Mouse (Mus musculus) hindbrain, postnatal 0 days (tissue): ENCODE data around the gene Gm9958. TPM values are rescaled to one million over a fixed set of nuclear protein-coding genes. Genes with fewer than 3 reads are reported as not detected.

Experiments used
- ATAC-seq: fragments of 200-750 bp; cut with Nextera tagmentation; 2 replicates; pipeline ENCODE4 v1.8.0; 2017; ENCODE audit warnings: mild to moderate bottlenecking, moderate TSS enrichment, moderate library complexity
- DNase-seq: peaks from one replicate; pipeline ENCODE4 v3.0.0-alpha.2; 2015; ENCODE audit warnings: low spot score
- H3K27ac ChIP-seq: fragments of 300-500 bp; sonication (generic); 2 replicates; pipeline ENCODE4 v1.5.1; 2014; ENCODE audit warnings: mild to moderate bottlenecking
- H3K27me3 ChIP-seq: fragments of 300-500 bp; sonication (generic); 2 replicates; pipeline ENCODE4 v1.6.1; 2014; ENCODE audit warnings: low read length, mixed read lengths; ENCODE audit not compliant: insufficient read depth
- H3K36me3 ChIP-seq: fragments of 300-500 bp; sonication (generic); 2 replicates; pipeline ENCODE4 v1.6.1; 2014; ENCODE audit warnings: low read length, mixed read lengths; ENCODE audit not compliant: insufficient read depth
- H3K4me1 ChIP-seq: fragments of 300-500 bp; sonication (generic); 2 replicates; pipeline ENCODE4 v1.6.1; 2014; ENCODE audit warnings: antibody characterized with exemption, low read length, mixed read lengths; ENCODE audit not compliant: insufficient read depth
- H3K4me2 ChIP-seq: fragments of 300-500 bp; sonication (generic); 2 replicates; pipeline ENCODE4 v1.6.1; 2014; ENCODE audit warnings: low read depth, mild to moderate bottlenecking, low read length, moderate library complexity, mixed read lengths
- H3K4me3 ChIP-seq: fragments of 300-500 bp; sonication (generic); 2 replicates; pipeline ENCODE4 v1.5.1; 2014; ENCODE audit warnings: low read length
- H3K9ac ChIP-seq: fragments of 300-500 bp; sonication (generic); replicated peaks from 2 replicates; pipeline ENCODE4 v1.6.1; 2014; ENCODE audit warnings: mild to moderate bottlenecking, low read length, moderate library complexity, mixed read lengths
- H3K9me3 ChIP-seq: fragments of 300-500 bp; sonication (generic); 2 replicates; pipeline ENCODE4 v1.6.1; 2016; ENCODE audit warnings: low read length, mixed read lengths
- CTCF ChIP-seq: IDR thresholded peaks from 2 replicates; pipeline ENCODE4 v1.5.1; 2016; ENCODE audit warnings: antibody characterized with exemption, control low read depth, low read depth
- WGBS: fragments of 180-500 bp; shearing (Covaris S2); extraction: QIAGEN DNeasy Blood & Tissue Kit; methylation state at CpG from one replicate; pipeline ENCODE4 v1.1.7; 2014; 5-methylcytosine and 5-hydroxymethylcytosine counted together
- polyA plus RNA-seq: library from polyadenylated mRNA; unstranded; fragments of >200 nt; fragmentation: Nextera tagmentation; extraction: Ambion mirVana; gene quantifications from 2 replicates; pipeline ENCODE4 v1.2.1, GENCODE M21; 2015
- total RNA-seq: library from RNA; depleted of rRNA; stranded (reverse); fragments of >200 nt; gene quantifications from 2 replicates; pipeline ENCODE4 v1.2.3, GENCODE M21; 2014

Gene Gm9958
- total and polyA plus RNA-seq, 2 experiments from 2014 or later, result 0.68 to 1.4 TPM

- H3K4me1 ChIP-seq, result peaks cover 10% of the 10 kb centered on the region; the same call in 1 of the 2 replicates
- 0 out of 2 replicates have a peak, but pooled peaks cover 2% of the 10 kb centered on the region for H3K9me3 ChIP-seq
- no peaks in the 10 kb centered on the region for H3K36me3 ChIP-seq
- H3K9ac ChIP-seq, result peak within 1 kb of the TSS; percentile 95
- H3K4me2 ChIP-seq, result peak within 1 kb of the TSS; percentile 79
- no peak for TF ChIP-seq CTCF
- peak; percentile 97 for ATAC-seq
- H3K4me3 ChIP-seq, result peak within 1 kb of the TSS; percentile 93
- H3K27ac ChIP-seq, result peak within 1 kb of the TSS; percentile 100
- DNase-seq, result peak; percentile 96
- under 1% methylated on average over 66 of the region's 104 CpGs for WGBS
- no peaks in the 10 kb centered on the region for H3K27me3 ChIP-seq
These were observed 610 bp upstream of the Gm9958 start, which contains the start of gene Ankrd17 for GRCm38 (mm10) chr5:90366121-90367066. Ankrd17 (minus strand) TSS chr5:90366577.

GRCm38 (mm10) chr5:90370401-90370800 is 3.4 kb downstream of the Gm9958 start:
- TF ChIP-seq CTCF, result no peak

GRCm38 (mm10) chr5:90373708-90374107 is 6.7 kb downstream of the Gm9958 start:
- H3K27me3 ChIP-seq, result no peaks in the 10 kb centered on the region
- no peak overlapping the region for H3K4me2 ChIP-seq
- DNase-seq (no peak), ATAC-seq (no peak)
- H3K27ac ChIP-seq, result no peak overlapping the region
- H3K9me3 ChIP-seq, result 0 out of 2 replicates have a peak, but pooled peaks cover 3% of the 10 kb centered on the region
- TF ChIP-seq CTCF, result no peak
- no peaks in the 10 kb centered on the region for H3K36me3 ChIP-seq
- WGBS, result 91% methylated on average over 4 of the region's 4 CpGs
- H3K4me3 ChIP-seq, result no peak overlapping the region
- H3K9ac ChIP-seq, result no peak overlapping the region
- no peaks in the 10 kb centered on the region for H3K4me1 ChIP-seq

More at GRCm38 (mm10) chr5:90370401-90370800, 3.4 kb downstream of the Gm9958 start:
- Histone ChIP-seq H3K27ac (no peak overlapping the region), H3K4me2 (no peak overlapping the region), H3K9me3 (0 out of 2 replicates have a peak, but pooled peaks cover 3% of the 10 kb centered on the region), H3K9ac (no peak overlapping the region), H3K4me3 (no peak overlapping the region), H3K36me3 (no peaks in the 10 kb centered on the region), H3K4me1 (no peaks in the 10 kb centered on the region), H3K27me3 (no peaks in the 10 kb centered on the region)
- ATAC-seq (no peak), DNase-seq (no peak)
- 88% methylated on average over 5 of the region's 5 CpGs for WGBS

- no peak overlapping the region for H3K4me2 ChIP-seq
- WGBS, result 53% methylated on average over 4 of the region's 4 CpGs
- no peaks in the 10 kb centered on the region for H3K4me1 ChIP-seq
- H3K27me3 ChIP-seq, result no peaks in the 10 kb centered on the region
- no peaks in the 10 kb centered on the region for H3K9me3 ChIP-seq
- no peak for ATAC-seq
- no peaks in the 10 kb centered on the region for H3K36me3 ChIP-seq
- no peak overlapping the region for H3K27ac ChIP-seq
- no peak overlapping the region for H3K4me3 ChIP-seq
- H3K9ac ChIP-seq, result no peak overlapping the region
- DNase-seq, result no peak
- TF ChIP-seq CTCF, result no peak
These were observed 14.5 kb downstream of the Gm9958 start for GRCm38 (mm10) chr5:90381458-90381857.

GRCm38 (mm10) chr5:90383080-90383479 is 16.1 kb downstream of the Gm9958 start:
- Histone ChIP-seq H3K36me3 (no peaks in the 10 kb centered on the region), H3K4me3 (no peak overlapping the region), H3K27me3 (no peaks in the 10 kb centered on the region), H3K4me2 (no peak overlapping the region), H3K9ac (no peak overlapping the region), H3K27ac (no peak overlapping the region), H3K4me1 (no peaks in the 10 kb centered on the region), H3K9me3 (no peaks in the 10 kb centered on the region)
- TF ChIP-seq CTCF, result no peak
- DNase-seq (no peak), ATAC-seq (no peak)
- WGBS, result 57% methylated on average over 1 of the region's 1 CpGs

GRCm38 (mm10) chr5:90393764-90394163 is 26.8 kb downstream of the Gm9958 start:
- no peak for ATAC-seq
- H3K36me3 ChIP-seq, result no peaks in the 10 kb centered on the region
- no peak overlapping the region for H3K4me3 ChIP-seq
- no peaks in the 10 kb centered on the region for H3K4me1 ChIP-seq
- WGBS, result 57% methylated on average over 5 of the region's 5 CpGs
- H3K9me3 ChIP-seq, result no peaks in the 10 kb centered on the region
- H3K9ac ChIP-seq, result no peak overlapping the region
- no peak for DNase-seq
- H3K4me2 ChIP-seq, result no peak overlapping the region
- TF ChIP-seq CTCF, result peak; percentile 9; the same call in 1 of the 2 replicates
- no peak overlapping the region for H3K27ac ChIP-seq
- no peaks in the 10 kb centered on the region for H3K27me3 ChIP-seq

GRCm38 (mm10) chr5:90394322-90394721 is 27.3 kb downstream of the Gm9958 start:
- Histone ChIP-seq H3K9ac (no peak overlapping the region), H3K27ac (no peak overlapping the region), H3K4me2 (no peak overlapping the region), H3K27me3 (no peaks in the 10 kb centered on the region), H3K9me3 (no peaks in the 10 kb centered on the region), H3K4me3 (no peak overlapping the region), H3K36me3 (no peaks in the 10 kb centered on the region), H3K4me1 (no peaks in the 10 kb centered on the region)
- WGBS, result 73% methylated on average over 4 of the region's 4 CpGs
- TF ChIP-seq CTCF, result no peak
- no peak for ATAC-seq
- no peak for DNase-seq
